Mouse (Mus musculus): ENCODE results near the gene Myh14. TPM values are rescaled to one million over a fixed set of nuclear protein-coding genes. Genes with fewer than 3 reads are reported as not detected.

Gene Myh14
- total and polyA plus RNA-seq, 3 experiments, result under 0.01 to 0.08 TPM; not detected in 1

DNA sequence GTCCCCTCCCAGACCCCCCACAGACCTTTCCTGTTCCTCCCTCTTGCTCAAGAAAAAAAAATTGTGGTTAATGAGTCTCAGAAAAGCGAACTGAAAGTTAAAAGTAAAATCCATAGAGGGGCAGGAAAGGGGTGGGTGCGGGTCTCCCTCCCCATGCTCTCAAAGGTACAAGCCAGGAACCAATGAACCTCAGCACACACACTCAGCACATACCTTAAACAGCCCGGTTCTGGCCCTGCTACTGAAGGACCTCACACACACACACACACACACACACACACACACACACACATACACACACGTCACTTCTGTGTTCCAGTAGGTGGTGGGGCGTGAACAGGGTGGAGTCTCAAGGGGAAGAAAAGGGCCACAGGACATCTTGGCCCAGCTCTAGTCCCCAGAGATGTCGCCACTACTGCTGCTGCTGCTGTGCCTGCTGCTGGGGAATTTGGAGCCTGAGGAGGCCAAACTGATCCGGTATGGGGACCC lies 98.4 kb downstream of the Myh14 start, which contains the start of gene Napsa:
Napsa (plus strand) TSS at position 168 of the 489 bp plus-strand sequence.
- Histone ChIP-seq H3K4me1 (ENCODE audit: control insufficient read depth in 1 of 2, insufficient read depth in 2 of 2, low read length in 2 of 2) (no peaks in the 10 kb centered on the region), H3K27me3 (ENCODE audit: control insufficient read depth in 1 of 2, insufficient read depth in 2 of 2, low read length in 2 of 2) (no peaks in the 10 kb centered on the region), H3K36me3 (ENCODE audit: control insufficient read depth in 1 of 2, insufficient read depth in 2 of 2, low read length in 2 of 2) (no peaks in the 10 kb centered on the region), H3K4me3 (ENCODE audit: control insufficient read depth in 1 of 2, insufficient read depth in 1 of 2, low read depth in 2 of 2, low read length in 2 of 2) (no peak within 1 kb of the TSS), H3K9ac (ENCODE audit: control insufficient read depth, low read depth, low read length, poor library complexity, severe bottlenecking) (no peak within 1 kb of the TSS), H3K9me3 (replicated peaks; ENCODE audit: insufficient read depth, low read length) (no peaks in the 10 kb centered on the region), H3K79me2 (ENCODE audit: control insufficient read depth, insufficient read depth, low read length, poor library complexity) (no peaks in the 10 kb centered on the region), H3K27ac (ENCODE audit: control insufficient read depth, low read depth, low read length) (no peak within 1 kb of the TSS)
- DNase-seq (ENCODE audit: low read depth, low spot score), result no peak
- no peak for TF ChIP-seq RCOR1 (IDR thresholded peaks at IDR 0.05; ENCODE audit: low read depth, low read length)
- no peak for TF ChIP-seq MYC (IDR thresholded peaks at IDR 0.05; ENCODE audit: low read depth, low read length)
- no peak for TF ChIP-seq MEF2A (IDR thresholded peaks at IDR 0.05; ENCODE audit: extremely low read depth, insufficient replicate concordance, low read depth, low read length, poor library complexity, severe bottlenecking)
- no peak for TF ChIP-seq MYB (IDR thresholded peaks at IDR 0.05; ENCODE audit: low read depth, low read length)
- TF ChIP-seq ZKSCAN1 (IDR thresholded peaks at IDR 0.05; ENCODE audit: low read depth, low read length), result no peak
- TF ChIP-seq JUND (IDR thresholded peaks at IDR 0.05; ENCODE audit: low read depth, low read length), result no peak
- TF ChIP-seq SMC3 (IDR thresholded peaks at IDR 0.05; ENCODE audit: low read depth, low read length), result no peak
- TF ChIP-seq GATA1 (IDR thresholded peaks at IDR 0.05; ENCODE audit: low read depth, low read length), result no peak
- no peak for TF ChIP-seq POLR2A (IDR thresholded peaks at IDR 0.05; ENCODE audit: control insufficient read depth in 1 of 2, insufficient read depth in 1 of 2, low read depth in 1 of 2, low read length in 2 of 2, poor library complexity in 1 of 2)
- no peak for TF ChIP-seq CHD2 (IDR thresholded peaks at IDR 0.05; ENCODE audit: low read length)
- no peak for TF ChIP-seq EP300 (IDR thresholded peaks at IDR 0.05; ENCODE audit: low read depth in 1 of 2, low read length in 2 of 2)

DNA sequence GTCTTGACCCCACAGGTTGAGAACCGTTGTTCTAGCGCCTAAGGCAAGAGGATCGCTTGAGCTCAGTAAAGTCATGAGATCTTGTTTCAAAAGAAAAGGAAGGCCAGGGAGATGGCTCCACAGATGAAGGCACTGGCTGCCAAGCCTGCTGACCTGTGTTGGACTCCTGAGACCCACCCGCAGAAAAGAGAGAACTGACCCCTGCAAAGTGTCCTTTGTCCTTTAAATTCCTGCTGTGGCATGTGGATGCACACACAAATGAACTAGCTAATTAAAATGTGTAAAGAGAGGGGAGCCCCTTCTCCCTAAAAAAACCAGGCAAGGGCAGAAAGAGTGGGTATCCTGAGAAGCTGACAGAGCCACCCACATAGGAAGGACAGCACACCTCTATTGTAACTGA lies 98.8 kb downstream of the Myh14 start:
- no peaks in the 10 kb centered on the region for H3K27me3 ChIP-seq (ENCODE audit: control insufficient read depth in 1 of 2, insufficient read depth in 2 of 2, low read length in 2 of 2)
- no peaks in the 10 kb centered on the region for H3K4me1 ChIP-seq (ENCODE audit: control insufficient read depth in 1 of 2, insufficient read depth in 2 of 2, low read length in 2 of 2)
- H3K36me3 ChIP-seq (ENCODE audit: control insufficient read depth in 1 of 2, insufficient read depth in 2 of 2, low read length in 2 of 2), result no peaks in the 10 kb centered on the region
- H3K9ac ChIP-seq (ENCODE audit: control insufficient read depth, low read depth, low read length, poor library complexity, severe bottlenecking), result no peak overlapping the region
- no peak overlapping the region for H3K4me3 ChIP-seq (ENCODE audit: control insufficient read depth in 1 of 2, insufficient read depth in 1 of 2, low read depth in 2 of 2, low read length in 2 of 2)
- no peak overlapping the region for H3K27ac ChIP-seq (ENCODE audit: control insufficient read depth, low read depth, low read length)
- no peak for DNase-seq (ENCODE audit: low read depth, low spot score)
- H3K79me2 ChIP-seq (ENCODE audit: control insufficient read depth, insufficient read depth, low read length, poor library complexity), result no peaks in the 10 kb centered on the region
- no peaks in the 10 kb centered on the region for H3K9me3 ChIP-seq (replicated peaks; ENCODE audit: insufficient read depth, low read length)
- TF ChIP-seq MXI1 (IDR thresholded peaks at IDR 0.05; ENCODE audit: low read depth, low read length) (no peak), NELFE (IDR thresholded peaks at IDR 0.05; ENCODE audit: low read depth, low read length) (no peak), POLR2A (IDR thresholded peaks at IDR 0.05; ENCODE audit: control insufficient read depth in 1 of 2, insufficient read depth in 1 of 2, low read depth in 1 of 2, low read length in 2 of 2, poor library complexity in 1 of 2) (no peak), EP300 (IDR thresholded peaks at IDR 0.05; ENCODE audit: low read depth in 1 of 2, low read length in 2 of 2) (no peak), BHLHE40 (IDR thresholded peaks at IDR 0.05; ENCODE audit: borderline replicate concordance, low read depth, low read length) (no peak), RCOR1 (IDR thresholded peaks at IDR 0.05; ENCODE audit: low read depth, low read length) (no peak), CHD2 (IDR thresholded peaks at IDR 0.05; ENCODE audit: low read length) (no peak), USF1 (IDR thresholded peaks at IDR 0.05; ENCODE audit: low read depth, low read length) (no peak), HCFC1 (IDR thresholded peaks at IDR 0.05; ENCODE audit: low read depth, low read length) (no peak), USF2 (IDR thresholded peaks at IDR 0.05; ENCODE audit: borderline replicate concordance in 1 of 2, insufficient read depth in 1 of 2, low read depth in 1 of 2, low read length in 2 of 2) (no peak), ZKSCAN1 (IDR thresholded peaks at IDR 0.05; ENCODE audit: low read depth, low read length) (no peak), NRF1 (IDR thresholded peaks at IDR 0.05; ENCODE audit: insufficient read depth, low read depth, low read length, poor library complexity, severe bottlenecking) (no peak), MYC (IDR thresholded peaks at IDR 0.05; ENCODE audit: low read depth, low read length) (no peak)

Data from MEL (cell line).